Mouse (Mus musculus) layer of hippocampus, postnatal 25 days (tissue): ENCODE measurements around the gene Vps37d. TPM values are rescaled to one million over a fixed set of nuclear protein-coding genes. Genes with fewer than 3 reads are reported as not detected.
A peak's percentile ranks its signal among the peaks of the same experiment; 100 is the strongest.

Source experiments
- DNase-seq, 2 experiments: peaks; one replicate each; pipeline ENCODE4 v3.0.0; 2022; ENCODE audit warnings: mixed read lengths in 2 of 2, low spot score in 1 of 2; ENCODE audit errors: extremely low spot score in 1 of 2
- total RNA-seq, 2 experiments: library from RNA; stranded (reverse); gene quantifications; 2 replicates each; pipeline ENCODE4 v1.2.3; 2021

The Vps37d gene
- 10 to 100 TPM; 30.4 to 32.8 TPM for total RNA-seq

GRCm38 (mm10) chr5:135077564-135078481 lies at the start of gene Vps37d:
Gene Vps37d (minus strand): TSS chr5:135078266.
- peak; percentile 99 for DNase-seq

- DNase-seq, result no peak
Observed at GRCm38 (mm10) chr5:135127669-135128068, 49.6 kb upstream of the Vps37d start.

DNA sequence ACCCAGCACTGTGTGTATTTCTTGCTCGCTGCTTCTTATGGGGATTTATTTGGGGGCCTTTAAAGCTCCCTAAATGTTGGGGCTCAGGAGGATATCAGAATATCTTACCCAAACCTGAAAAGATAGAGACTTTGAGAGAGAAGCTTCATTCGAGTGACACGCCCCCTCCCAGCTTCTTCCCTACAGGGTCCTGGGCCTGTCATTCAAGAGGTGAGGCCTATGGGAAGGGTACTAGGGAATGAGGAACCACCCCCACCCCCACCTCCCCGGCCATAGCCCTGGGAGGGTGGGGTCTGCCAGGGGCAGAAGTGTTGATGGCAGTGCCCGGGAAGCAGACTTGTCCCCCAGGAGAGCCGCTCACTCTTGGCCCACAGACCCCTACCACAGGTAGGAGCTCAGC lies 48.1 kb upstream of the Vps37d start:
- DNase-seq, result no peak

DNA sequence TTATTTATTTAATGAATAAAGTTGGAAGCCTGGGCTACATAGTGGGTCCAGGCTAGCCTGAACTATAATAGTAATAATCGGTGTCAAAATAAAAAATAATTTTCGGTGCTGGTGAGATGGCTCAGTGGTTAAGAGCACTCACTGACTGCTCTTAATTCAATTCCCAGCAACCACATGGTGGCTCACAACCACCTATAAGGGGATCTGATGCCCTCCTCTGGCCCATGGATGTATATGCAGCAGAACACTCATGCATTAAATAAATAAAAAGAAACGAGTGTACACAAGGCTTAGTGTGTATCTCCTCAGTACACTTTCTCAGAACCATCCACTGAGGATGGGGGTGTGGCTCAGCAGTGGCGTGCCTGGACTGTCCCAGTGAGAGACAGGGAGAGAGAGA lies 42.7 kb upstream of the Vps37d start:
- no peak for DNase-seq

- DNase-seq, result peak; percentile 48 to 63
Observed at GRCm38 (mm10) chr5:135118589-135119081, 40.6 kb upstream of the Vps37d start.

GRCm38 (mm10) chr5:135115241-135115640 lies 37.2 kb upstream of the Vps37d start:
- DNase-seq, result no peak

GRCm38 (mm10) chr5:135113782-135114181 lies 35.7 kb upstream of the Vps37d start:
- no peak for DNase-seq

- no peak for DNase-seq
Observed at GRCm38 (mm10) chr5:135109976-135110375, 31.9 kb upstream of the Vps37d start.

DNA sequence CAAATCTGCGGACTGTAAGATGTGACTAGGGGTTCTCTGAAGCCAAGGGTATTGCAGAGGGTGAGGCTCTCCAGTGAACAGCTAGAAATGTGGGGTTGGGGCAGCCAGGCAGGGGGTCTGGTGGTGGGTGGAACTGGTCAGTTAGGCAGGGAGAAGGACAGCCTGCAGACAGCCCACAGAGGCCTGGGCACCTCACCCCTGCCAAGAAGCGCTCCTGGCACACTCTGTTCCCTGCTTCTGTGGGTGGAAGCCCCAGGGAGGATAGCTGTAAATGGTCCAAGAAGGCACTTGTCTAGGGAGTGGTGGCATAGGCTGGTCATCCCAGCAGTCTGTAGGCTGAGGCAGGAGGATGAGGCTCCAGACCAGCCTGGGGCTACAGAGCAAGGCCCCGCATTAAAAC lies 31.4 kb upstream of the Vps37d start:
- DNase-seq, result no peak

DNA sequence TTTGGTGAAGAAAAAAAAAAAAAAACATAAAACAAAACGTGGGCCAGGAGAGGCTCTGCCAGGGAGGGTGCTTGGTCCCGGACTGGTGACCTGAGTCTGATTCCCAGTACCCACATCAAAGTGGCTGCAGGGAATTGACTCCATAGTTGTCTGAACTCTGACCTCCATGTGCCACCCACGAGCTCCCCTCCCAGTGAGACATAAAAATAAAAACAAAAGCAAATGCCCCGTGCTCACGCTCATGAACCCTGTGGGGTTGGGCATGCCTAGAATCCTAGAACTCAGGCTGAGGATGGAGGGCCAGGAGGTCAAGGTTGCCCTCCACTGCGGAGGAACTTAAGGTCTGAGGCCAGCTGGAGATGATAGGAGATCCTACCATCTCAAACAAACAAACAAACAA lies 31.0 kb upstream of the Vps37d start:
- DNase-seq, result no peak

GRCm38 (mm10) chr5:135107521-135108501 lies 29.7 kb upstream of the Vps37d start:
- peak in 1 of 2 experiments; percentile 14 for DNase-seq

GRCm38 (mm10) chr5:135106758-135107256 lies 28.7 kb upstream of the Vps37d start:
- DNase-seq, result peak; percentile 24 to 47

- DNase-seq, result no peak
Observed at GRCm38 (mm10) chr5:135103999-135104660, 26.1 kb upstream of the Vps37d start.

DNA sequence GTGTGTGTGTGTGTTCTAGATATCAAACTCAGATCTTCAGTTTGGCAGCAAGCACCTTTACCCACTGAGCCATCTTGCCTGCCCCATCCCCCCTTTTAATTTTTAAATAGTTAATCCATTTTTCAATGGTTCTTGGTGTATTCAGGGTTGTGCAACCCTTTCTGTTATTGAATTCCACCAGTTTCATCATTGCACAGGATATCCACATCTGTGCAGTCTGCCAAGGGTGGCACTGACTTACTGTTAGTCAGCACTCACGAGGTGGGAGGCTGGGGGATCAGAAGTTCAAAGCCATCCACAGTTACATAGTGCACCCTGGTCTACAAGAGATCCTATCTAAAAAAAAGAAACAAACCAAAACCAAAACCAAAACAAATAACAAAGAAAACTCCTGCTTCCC lies 22.9 kb upstream of the Vps37d start:
- DNase-seq, result no peak

- DNase-seq, result no peak
Observed at GRCm38 (mm10) chr5:135089653-135090052, 11.6 kb upstream of the Vps37d start, which contains the start of gene Mlxipl. Gene Mlxipl (plus strand): TSS chr5:135089890.

GRCm38 (mm10) chr5:135086871-135087270 lies 8.8 kb upstream of the Vps37d start:
- DNase-seq, result no peak

DNA sequence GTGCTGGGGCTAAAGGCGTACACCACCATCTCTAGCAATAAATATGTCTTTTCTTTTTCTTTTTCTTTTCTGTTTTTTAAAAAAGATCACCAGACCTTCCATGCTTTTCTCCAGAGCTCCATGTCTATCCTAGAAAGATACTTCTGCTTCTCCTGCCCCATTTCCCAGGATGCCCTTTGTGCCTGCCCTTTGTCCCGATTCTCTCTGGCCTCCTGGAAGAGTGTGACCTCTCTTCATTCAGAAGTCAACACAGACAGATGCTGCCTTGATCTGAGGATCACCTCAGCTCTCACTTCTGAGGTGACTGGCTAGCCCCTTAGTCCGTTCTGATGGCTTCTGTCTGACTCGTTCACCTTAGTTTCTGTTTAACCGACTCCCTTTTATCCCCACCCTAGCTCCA lies 2.5 kb upstream of the Vps37d start:
- DNase-seq, result no peak

- no peak for DNase-seq
Observed at GRCm38 (mm10) chr5:135079578-135079977, 1.5 kb upstream of the Vps37d start.

- DNase-seq, result no peak
Observed at GRCm38 (mm10) chr5:135078482-135078810, 380 bp upstream of the Vps37d start.

- peak in 1 of 2 experiments; percentile 14 for DNase-seq
Observed at GRCm38 (mm10) chr5:135076931-135077505, 1.0 kb downstream of the Vps37d start.
